Mouse (Mus musculus) CD4-positive, CD25-positive, alpha-beta regulatory T cell, adult 4 months (primary cell): ENCODE results near the gene Pgap2. TPM values are rescaled to one million over a fixed set of nuclear protein-coding genes. Genes with fewer than 3 reads are reported as not detected.

Source experiments
- ATAC-seq: one replicate; pipeline ENCODE4 v1.8.0; 2017
- polyA plus RNA-seq, 2 experiments: library from polyadenylated mRNA; unstranded; fragments of 100-300 nt; shearing (Covaris generic); gene quantifications; one replicate each; pipeline ENCODE4 v1.2.1; 2017

Pgap2 gene
- polyA plus RNA-seq, 2 experiments from 2014 or later = 46.8 to 60.4 TPM

DNA sequence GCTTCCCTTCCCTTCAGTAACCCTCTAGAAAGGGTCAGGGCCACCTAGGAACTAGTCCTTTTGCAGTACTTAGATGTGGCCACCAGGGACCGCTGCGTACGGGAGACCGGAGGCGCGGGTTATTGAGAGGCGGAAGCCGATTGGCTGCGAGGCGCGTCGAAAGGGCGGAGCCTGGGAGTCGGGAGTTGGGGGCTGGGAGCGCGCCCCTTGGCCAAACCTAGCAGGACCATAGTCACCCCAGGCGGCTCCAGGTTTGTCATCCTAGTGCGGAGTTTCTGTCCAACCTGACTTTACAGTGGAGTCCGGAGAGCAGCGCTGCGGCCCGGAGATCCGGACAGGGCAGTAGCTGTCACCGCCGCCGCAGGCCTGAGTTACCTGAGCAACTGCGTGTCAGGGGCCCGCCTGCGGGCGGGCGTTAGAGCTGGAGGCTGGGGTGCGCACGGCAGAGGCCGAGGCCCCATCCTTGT is 57.1 kb downstream of the Pgap2 start:
- peak; percentile 75 for ATAC-seq

DNA sequence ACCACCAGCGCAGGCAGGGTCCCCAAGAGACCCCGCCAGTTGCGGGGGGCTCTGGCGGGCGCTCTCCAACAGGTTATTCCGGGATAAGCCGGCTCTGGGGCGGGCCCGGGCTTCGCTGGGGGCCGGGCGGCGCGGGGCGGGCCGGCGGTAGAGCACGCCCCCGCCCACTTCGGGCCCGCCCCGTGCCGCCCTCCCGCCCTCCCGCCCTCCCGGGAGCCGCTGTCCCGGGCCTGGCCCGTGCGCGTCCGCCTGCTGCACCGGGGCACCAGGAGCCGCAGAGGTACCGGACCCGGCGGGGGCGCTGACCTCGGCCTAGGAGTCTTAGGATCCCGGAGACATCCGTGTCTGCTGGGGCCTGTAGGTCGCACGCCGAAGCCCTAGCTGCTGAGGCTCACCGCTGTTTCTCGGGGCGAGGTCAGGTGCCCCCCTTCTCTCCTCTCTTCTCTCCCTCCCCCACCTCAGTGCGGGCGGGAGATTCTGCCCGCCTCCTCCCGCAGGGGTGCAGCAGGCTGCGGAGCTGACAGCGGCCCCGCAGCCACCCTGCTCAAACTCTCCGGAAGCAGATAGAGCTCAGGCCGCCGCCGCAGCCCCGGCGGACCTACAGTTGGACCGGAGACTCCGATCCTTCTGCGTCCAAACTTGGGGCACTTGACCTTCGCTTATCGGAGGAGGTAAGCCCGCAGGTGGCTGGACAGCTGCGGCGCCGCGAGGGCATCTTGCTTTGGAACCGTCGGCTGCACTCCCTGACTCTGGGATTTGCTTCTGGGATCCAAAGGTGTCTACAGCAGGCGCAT is 57.8 kb downstream of the Pgap2 start, which contains the start of gene Stim1:
Gene Stim1 (plus strand): TSS at position 206 of the 794 bp plus-strand sequence.
- peak; percentile 15 for ATAC-seq

DNA sequence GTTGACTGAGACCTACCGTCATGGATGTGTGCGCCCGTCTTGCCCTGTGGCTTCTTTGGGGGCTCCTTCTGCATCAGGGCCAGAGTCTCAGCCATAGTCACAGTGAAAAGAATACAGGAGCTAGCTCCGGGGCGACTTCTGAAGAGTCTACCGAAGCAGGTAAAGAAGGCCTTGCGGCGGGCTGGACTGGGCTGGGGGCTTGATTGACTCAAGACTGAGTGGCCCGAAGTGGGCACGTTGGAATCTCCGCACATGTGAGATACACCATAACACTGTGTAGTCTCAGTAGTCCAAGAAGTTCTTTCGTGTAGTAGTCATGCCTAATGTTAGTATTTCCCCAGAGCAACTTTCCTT is 58.4 kb downstream of the Pgap2 start:
- no peak for ATAC-seq

GRCm38 (mm10) chr7:102272422-102272948 is 62.5 kb downstream of the Pgap2 start:
- no peak for ATAC-seq

GRCm38 (mm10) chr7:102281403-102281802 is 71.4 kb downstream of the Pgap2 start:
- ATAC-seq = no peak

- no peak for ATAC-seq
These were observed 72.3 kb downstream of the Pgap2 start for GRCm38 (mm10) chr7:102282261-102282660.

Other genes with a start within 250 kb of the Pgap2 start
- 1 to 10 TPM; 4.5 to 5.7 TPM for gene Il18bp, start 191.5 kb upstream of the Pgap2 start, polyA plus RNA-seq
- 10 to 100 TPM; 28.5 to 29.4 TPM for gene Rnf121, start 144.7 kb upstream of the Pgap2 start, polyA plus RNA-seq
- 10 to 100 TPM; 19.3 to 33.0 TPM for gene Xndc1, start 144.7 kb upstream of the Pgap2 start, polyA plus RNA-seq
- gene Xntrpc, start 144.5 kb upstream of the Pgap2 start, polyA plus RNA-seq = 1 to 10 TPM in 1 of 2 experiments, under 1 TPM in 1; 0.93 to 1.4 TPM
- gene Trpc2, start 127.1 kb upstream of the Pgap2 start, polyA plus RNA-seq = not detected
- gene Art1, start 108.5 kb upstream of the Pgap2 start, polyA plus RNA-seq = not detected
- gene Art5, start 100.7 kb upstream of the Pgap2 start, polyA plus RNA-seq = under 1 TPM in 1 of 2 experiments, not detected in 1; 0.93 TPM
- not detected for gene Chrna10, start 93.4 kb upstream of the Pgap2 start, polyA plus RNA-seq
- 10 to 100 TPM; 37.2 to 39.6 TPM for gene Nup98, start within 50 bp of the Pgap2 start, polyA plus RNA-seq
- 100 to 1,000 TPM; 146 to 173 TPM for gene Rhog, start 45.8 kb downstream of the Pgap2 start, polyA plus RNA-seq
- gene Stim1, start 57.6 kb downstream of the Pgap2 start, polyA plus RNA-seq = 10 to 100 TPM; 48.9 to 54.7 TPM
- 10 to 100 TPM; 48.5 to 59.7 TPM for gene Rrm1, start 231.5 kb downstream of the Pgap2 start, polyA plus RNA-seq